Mouse (Mus musculus) spleen, adult 2 months (tissue): ENCODE data around the gene Ankrd23. TPM values are rescaled to one million over a fixed set of nuclear protein-coding genes. Genes with fewer than 3 reads are reported as not detected.

Source experiments
- DNase-seq, 2 experiments: peaks; one replicate each; pipeline versions ENCODE4 v3.0.0 to v3.0.0-alpha.2; 2012 to 2021; ENCODE audit warnings: low spot score in 2 of 2, low read depth in 1 of 2
- H3K27ac ChIP-seq: fragments of 200-500 bp; 2 replicates; pipeline ENCODE4 v1.5.1; 2012; ENCODE audit warnings: low read length, inconsistent platforms; ENCODE audit not compliant: insufficient read depth
- H3K27me3 ChIP-seq: fragments of 200-500 bp; 2 replicates; pipeline ENCODE4 v1.6.1; 2012; ENCODE audit warnings: mild to moderate bottlenecking, moderate library complexity, low read length, inconsistent platforms; ENCODE audit not compliant: control insufficient read depth, insufficient read depth
- H3K36me3 ChIP-seq: fragments of 200-500 bp; 2 replicates; pipeline ENCODE4 v1.6.1; 2012; ENCODE audit warnings: mild to moderate bottlenecking, low read length, inconsistent platforms; ENCODE audit not compliant: control insufficient read depth, insufficient read depth
- H3K4me1 ChIP-seq: fragments of 200-500 bp; 2 replicates; pipeline ENCODE4 v1.6.1; 2011; ENCODE audit warnings: inconsistent platforms; ENCODE audit not compliant: control insufficient read depth, insufficient read depth, insufficient read length
- H3K4me3 ChIP-seq: fragments of 200-500 bp; 2 replicates; pipeline ENCODE4 v1.5.1; 2011; ENCODE audit warnings: mild to moderate bottlenecking, inconsistent platforms; ENCODE audit not compliant: insufficient read depth, insufficient read length; ENCODE audit errors: extremely low read depth
- CTCF ChIP-seq: fragments of 200-500 bp; IDR thresholded peaks from 2 replicates; pipeline ENCODE4 v1.5.1; 2011; ENCODE audit warnings: mild to moderate bottlenecking, inconsistent platforms; ENCODE audit not compliant: insufficient read depth, insufficient read length, insufficient replicate concordance; ENCODE audit errors: extremely low read depth
- POLR2A ChIP-seq: fragments of 200-500 bp; IDR thresholded peaks from 2 replicates; pipeline ENCODE4 v1.6.1; 2011; ENCODE audit warnings: low read depth, low read length, inconsistent platforms
- WGBS: fragments of 180-500 bp; shearing (Covaris S2); methylation state at CpG from one replicate; pipeline ENCODE4 v1.1.7; 2018; 5-methylcytosine and 5-hydroxymethylcytosine counted together
- polyA plus RNA-seq: library from polyadenylated mRNA; depleted of rRNA; stranded (reverse); fragments of >200 nt; gene quantifications from 2 replicates; pipeline ENCODE4 v1.2.3, GENCODE M21; 2012

Gene Ankrd23
- polyA plus RNA-seq, 1 experiment, result 16.6 TPM

DNA sequence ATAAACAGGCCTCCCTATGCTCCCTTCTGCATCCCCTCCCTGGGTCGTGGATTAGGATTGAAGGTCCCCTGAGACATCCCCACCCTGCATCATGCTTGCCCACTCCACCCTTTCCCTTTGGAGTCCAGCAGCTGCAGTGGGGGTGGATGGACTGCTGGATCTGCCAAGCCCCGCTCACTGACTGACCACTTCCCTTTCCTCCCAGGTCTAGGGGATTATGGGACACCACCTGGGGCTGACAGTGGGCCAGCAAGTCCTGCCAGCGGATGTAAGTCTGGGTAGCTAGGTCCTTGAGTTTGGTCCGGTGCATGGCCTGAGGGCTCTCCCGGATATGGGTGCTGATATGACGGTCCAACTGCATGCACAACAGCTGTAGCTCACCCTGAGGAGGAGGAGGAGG, 27.4 kb upstream of the Ankrd23 start:
- WGBS, result 41% methylated on average over 6 of the region's 6 CpGs
- no peak overlapping the region for H3K4me3 ChIP-seq
- TF ChIP-seq CTCF (no peak), POLR2A (no peak)
- H3K27me3 ChIP-seq, result no peaks in the 10 kb centered on the region
- no peak overlapping the region for H3K27ac ChIP-seq
- no peaks in the 10 kb centered on the region for H3K4me1 ChIP-seq
- DNase-seq, result no peak
- H3K36me3 ChIP-seq, result no peaks in the 10 kb centered on the region

DNA sequence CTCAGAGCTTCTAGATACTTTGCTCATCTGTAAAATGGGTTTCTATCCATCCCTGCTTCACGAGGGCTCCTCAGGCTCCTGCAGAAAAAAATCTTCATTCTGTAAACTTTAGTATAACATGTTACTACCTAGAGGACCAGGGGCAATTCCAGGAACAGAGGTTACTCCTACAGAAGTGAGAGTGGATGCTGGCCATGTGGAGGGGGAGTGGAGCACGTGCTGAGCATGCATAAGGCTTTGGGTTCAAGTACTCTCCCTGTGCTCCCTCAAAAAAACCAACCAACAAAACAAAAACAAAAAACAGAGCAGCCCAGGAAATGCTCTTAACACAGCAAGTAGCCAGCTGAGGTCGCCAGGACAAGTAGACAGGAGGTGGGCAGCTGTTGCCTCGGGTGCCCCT, 26.9 kb upstream of the Ankrd23 start:
- TF ChIP-seq CTCF, result no peak
- no peak for TF ChIP-seq POLR2A
- 55% methylated on average over 4 of the region's 4 CpGs for WGBS
- no peak overlapping the region for H3K27ac ChIP-seq
- DNase-seq, result no peak
- no peaks in the 10 kb centered on the region for H3K36me3 ChIP-seq
- H3K4me3 ChIP-seq, result no peak overlapping the region
- no peaks in the 10 kb centered on the region; the same call in 1 of the 2 replicates for H3K4me1 ChIP-seq
- no peaks in the 10 kb centered on the region for H3K27me3 ChIP-seq

GRCm38 (mm10) chr1:36563197-36563596, 26.5 kb upstream of the Ankrd23 start:
- H3K27me3 ChIP-seq, result peaks cover 2% of the 10 kb centered on the region; the same call in 1 of the 2 replicates
- no peaks in the 10 kb centered on the region; the same call in 1 of the 2 replicates for H3K4me1 ChIP-seq
- no peak for TF ChIP-seq CTCF
- no peak for TF ChIP-seq POLR2A
- H3K36me3 ChIP-seq, result no peaks in the 10 kb centered on the region
- DNase-seq, result no peak
- H3K4me3 ChIP-seq, result no peak overlapping the region
- WGBS, result 91% methylated on average over 2 of the region's 2 CpGs
- no peak overlapping the region for H3K27ac ChIP-seq

- no peak overlapping the region for H3K4me3 ChIP-seq
- no peak for DNase-seq
- WGBS, result 86% methylated on average over 4 of the region's 4 CpGs
- TF ChIP-seq POLR2A, result no peak
- TF ChIP-seq CTCF, result no peak
- peaks cover 9% of the 10 kb centered on the region for H3K27me3 ChIP-seq
- no peaks in the 10 kb centered on the region; the same call in none of the 2 replicates for H3K4me1 ChIP-seq
- H3K27ac ChIP-seq, result no peak overlapping the region
- H3K36me3 ChIP-seq, result no peaks in the 10 kb centered on the region
Measured at GRCm38 (mm10) chr1:36562388-36562787, 25.7 kb upstream of the Ankrd23 start.

DNA sequence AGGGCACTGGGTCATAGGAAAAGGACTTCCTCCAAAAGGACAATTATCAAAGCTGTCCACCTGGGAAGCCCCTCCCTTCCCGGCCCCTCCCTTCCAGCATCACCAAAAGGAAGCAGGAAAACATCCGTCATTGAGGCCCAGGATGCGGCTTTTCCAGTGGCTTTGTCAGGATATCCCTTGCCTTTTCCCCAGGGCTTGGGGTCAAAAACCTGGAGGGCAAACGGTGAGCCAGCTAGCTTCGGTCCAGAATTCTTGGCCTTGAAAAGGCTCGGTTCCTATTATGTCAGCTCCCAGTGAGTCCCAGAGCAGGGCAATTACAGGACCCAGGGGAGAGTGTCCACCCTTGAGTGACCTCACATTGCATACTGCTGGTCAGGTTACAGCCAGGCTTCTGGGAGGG, 24.2 kb upstream of the Ankrd23 start:
- Histone ChIP-seq H3K27ac (no peak overlapping the region), H3K4me3 (no peak overlapping the region), H3K27me3 (peaks cover 12% of the 10 kb centered on the region), H3K36me3 (no peaks in the 10 kb centered on the region), H3K4me1 (peaks cover 7% of the 10 kb centered on the region)
- 82% methylated on average over 6 of the region's 6 CpGs for WGBS
- TF ChIP-seq POLR2A, result no peak
- no peak for TF ChIP-seq CTCF
- DNase-seq, result no peak

GRCm38 (mm10) chr1:36559888-36560287, 23.2 kb upstream of the Ankrd23 start:
- H3K4me1 ChIP-seq, result peaks cover 7% of the 10 kb centered on the region
- no peak overlapping the region for H3K4me3 ChIP-seq
- H3K36me3 ChIP-seq, result no peaks in the 10 kb centered on the region
- WGBS, result 30% methylated on average over 5 of the region's 5 CpGs
- peaks cover 12% of the 10 kb centered on the region for H3K27me3 ChIP-seq
- DNase-seq, result no peak
- H3K27ac ChIP-seq, result no peak overlapping the region
- TF ChIP-seq POLR2A (no peak), CTCF (no peak)

- 54% methylated on average over 4 of the region's 4 CpGs for WGBS
- no peak overlapping the region for H3K27ac ChIP-seq
- peaks cover 7% of the 10 kb centered on the region for H3K4me1 ChIP-seq
- H3K27me3 ChIP-seq, result peaks cover 12% of the 10 kb centered on the region
- no peak for DNase-seq
- no peak overlapping the region for H3K4me3 ChIP-seq
- TF ChIP-seq CTCF (no peak), POLR2A (no peak)
- H3K36me3 ChIP-seq, result no peaks in the 10 kb centered on the region
Measured at GRCm38 (mm10) chr1:36559256-36559655, 22.6 kb upstream of the Ankrd23 start.
